Mouse (Mus musculus) limb, embryonic 12.5 days (tissue): ENCODE data around the gene Kmt2d. TPM values are rescaled to one million over a fixed set of nuclear protein-coding genes. Genes with fewer than 3 reads are reported as not detected.

Source experiments
- ATAC-seq: fragments of 200-750 bp; cut with Nextera tagmentation; 2 replicates; pipeline ENCODE4 v1.8.0; 2017; ENCODE audit warnings: low read depth, moderate TSS enrichment; ENCODE audit not compliant: insufficient number of reproducible peaks, insufficient read depth, low FRiP score, low TSS enrichment
- H3K27ac ChIP-seq: fragments of 300-500 bp; sonication (generic); 2 replicates; pipeline ENCODE4 v1.5.1; 2016; ENCODE audit warnings: mild to moderate bottlenecking, moderate library complexity
- H3K27me3 ChIP-seq: fragments of 300-500 bp; sonication (generic); 2 replicates; pipeline ENCODE4 v1.6.1; 2016; ENCODE audit warnings: mild to moderate bottlenecking, moderate library complexity
- H3K36me3 ChIP-seq: fragments of 300-500 bp; sonication (generic); 2 replicates; pipeline ENCODE4 v1.6.1; 2016; ENCODE audit warnings: mild to moderate bottlenecking, moderate library complexity
- H3K4me1 ChIP-seq: fragments of 300-500 bp; sonication (generic); replicated peaks from 2 replicates; pipeline ENCODE4 v1.6.1; 2016
- H3K4me2 ChIP-seq: fragments of 300-500 bp; sonication (generic); 2 replicates; pipeline ENCODE4 v1.6.1; 2016; ENCODE audit warnings: mild to moderate bottlenecking, moderate library complexity
- H3K4me3 ChIP-seq: fragments of 300-500 bp; sonication (generic); replicated peaks from 2 replicates; pipeline ENCODE4 v1.5.1; 2016; ENCODE audit warnings: mild to moderate bottlenecking
- H3K9ac ChIP-seq: fragments of 300-500 bp; sonication (generic); replicated peaks from 2 replicates; pipeline ENCODE4 v1.6.1; 2016; ENCODE audit warnings: mild to moderate bottlenecking, moderate library complexity
- H3K9me3 ChIP-seq: fragments of 300-500 bp; sonication (generic); 2 replicates; pipeline ENCODE4 v1.6.1; 2016; ENCODE audit warnings: mild to moderate bottlenecking, moderate library complexity
- WGBS: fragments of 180-500 bp; shearing (Covaris S2); methylation state at CpG from one replicate; pipeline ENCODE4 v1.1.7; 2016; 5-methylcytosine and 5-hydroxymethylcytosine counted together
- polyA plus RNA-seq: library from polyadenylated mRNA; unstranded; fragments of >200 nt; fragmentation: Nextera tagmentation; extraction: Ambion mirVana; gene quantifications from 2 replicates; pipeline ENCODE4 v1.2.1, GENCODE M21; 2016

The Kmt2d gene
- polyA plus RNA-seq, 1 experiment from 2014 or later: 14.4 TPM

DNA sequence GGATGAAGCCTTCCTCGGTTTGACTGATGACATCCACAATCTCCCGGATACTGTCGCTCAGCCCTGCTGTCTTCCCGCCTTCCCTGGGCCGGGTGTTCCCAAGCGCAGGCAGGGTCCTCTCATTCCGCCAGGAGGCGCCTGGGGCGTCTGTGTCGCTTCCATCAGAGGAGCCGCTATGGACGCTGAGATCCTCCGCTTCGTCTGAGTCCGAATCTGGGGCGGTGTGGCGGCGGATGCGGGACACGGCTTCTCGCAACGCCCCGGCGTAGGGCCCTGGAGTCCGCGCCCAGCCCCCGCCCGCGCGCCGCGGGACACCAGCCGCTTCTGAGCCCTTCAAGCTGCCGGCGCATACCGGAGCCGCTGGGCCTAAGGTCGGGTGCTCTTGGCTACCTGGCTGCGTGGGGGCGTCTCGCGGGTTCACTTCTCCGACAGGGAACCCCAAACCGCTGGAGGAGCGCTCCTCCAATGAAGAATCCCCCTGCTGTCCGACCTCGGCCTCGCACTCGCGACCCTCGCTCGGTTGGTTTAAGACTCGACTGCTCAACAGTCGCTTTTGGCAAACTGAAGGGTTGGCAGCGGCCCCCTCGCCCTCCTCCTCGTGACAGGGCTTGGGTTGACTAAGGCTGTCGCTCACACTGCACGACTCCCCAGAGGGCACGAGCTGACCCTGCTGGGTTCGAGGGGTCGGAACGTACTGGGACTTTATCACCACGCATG lies 65.5 kb downstream of the Kmt2d start:
- Histone ChIP-seq H3K27ac (no peak overlapping the region), H3K36me3 (no peaks in the 10 kb centered on the region), H3K4me3 (peak overlapping the region; percentile 48), H3K9ac (peak overlapping the region; percentile 61), H3K27me3 (peaks cover 100% of the 10 kb centered on the region), H3K4me2 (peak overlapping the region; percentile 80), H3K4me1 (peaks cover 44% of the 10 kb centered on the region), H3K9me3 (no peaks in the 10 kb centered on the region)
- ATAC-seq: no peak
- 1% methylated on average over 64 of the region's 64 CpGs for WGBS

DNA sequence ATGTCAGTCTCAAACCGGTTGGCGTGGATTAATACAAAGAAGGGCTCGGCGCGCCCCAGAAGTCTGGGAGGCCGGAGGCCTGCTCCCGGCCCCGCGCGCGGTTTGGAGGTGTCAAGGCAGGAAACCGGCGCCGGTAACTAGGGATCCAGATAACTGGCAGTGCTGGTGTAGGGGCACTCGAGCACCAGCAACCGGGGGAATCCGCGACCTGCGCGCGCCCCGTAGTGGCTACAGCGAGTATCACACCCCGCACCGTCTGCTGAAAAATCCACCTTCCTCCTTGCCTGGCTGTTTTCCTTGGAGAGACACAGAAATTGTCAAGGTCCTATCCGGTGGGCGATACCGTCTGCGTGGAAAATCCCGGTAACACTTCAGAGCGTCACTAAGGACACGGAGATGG lies 67.0 kb downstream of the Kmt2d start:
- no peak overlapping the region for H3K27ac ChIP-seq
- H3K4me3 ChIP-seq: 0 out of 2 replicates have a peak overlapping the region, but pooled peaks have one; percentile 12
- H3K9ac ChIP-seq: no peak overlapping the region; the same call in 1 of the 2 replicates
- no peak for ATAC-seq
- H3K9me3 ChIP-seq: no peaks in the 10 kb centered on the region
- H3K36me3 ChIP-seq: no peaks in the 10 kb centered on the region
- peaks cover 100% of the 10 kb centered on the region for H3K27me3 ChIP-seq
- H3K4me1 ChIP-seq: peaks cover 44% of the 10 kb centered on the region
- H3K4me2 ChIP-seq: peak overlapping the region; percentile 38
- WGBS: under 1% methylated on average over 32 of the region's 32 CpGs

DNA sequence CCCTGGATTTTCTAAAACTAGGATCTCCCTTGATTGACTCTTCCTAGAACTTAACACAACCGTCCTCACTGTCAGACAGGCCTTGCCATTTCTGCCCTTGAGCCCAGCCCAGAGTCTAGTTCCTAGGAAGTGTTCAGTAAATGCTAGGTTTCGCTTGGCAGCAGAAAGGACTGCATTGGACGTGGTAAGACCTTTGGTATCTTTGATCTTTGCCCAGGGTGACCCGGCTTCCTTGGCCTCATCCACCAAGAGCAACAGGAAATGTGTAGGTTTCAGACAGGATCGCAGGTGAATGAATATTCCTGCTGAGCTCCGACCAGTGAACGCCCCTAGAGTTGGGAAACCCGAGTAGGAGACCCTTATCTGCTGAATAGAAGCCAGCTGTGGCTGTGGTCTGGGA lies 68.1 kb downstream of the Kmt2d start:
- ATAC-seq: no peak
- H3K4me3 ChIP-seq: no peak overlapping the region
- no peak overlapping the region for H3K9ac ChIP-seq
- peaks cover 39% of the 10 kb centered on the region for H3K4me1 ChIP-seq
- 3% methylated on average over 8 of the region's 8 CpGs for WGBS
- no peaks in the 10 kb centered on the region for H3K9me3 ChIP-seq
- H3K27ac ChIP-seq: no peak overlapping the region
- H3K36me3 ChIP-seq: no peaks in the 10 kb centered on the region
- H3K4me2 ChIP-seq: no peak overlapping the region
- peaks cover 100% of the 10 kb centered on the region for H3K27me3 ChIP-seq

DNA sequence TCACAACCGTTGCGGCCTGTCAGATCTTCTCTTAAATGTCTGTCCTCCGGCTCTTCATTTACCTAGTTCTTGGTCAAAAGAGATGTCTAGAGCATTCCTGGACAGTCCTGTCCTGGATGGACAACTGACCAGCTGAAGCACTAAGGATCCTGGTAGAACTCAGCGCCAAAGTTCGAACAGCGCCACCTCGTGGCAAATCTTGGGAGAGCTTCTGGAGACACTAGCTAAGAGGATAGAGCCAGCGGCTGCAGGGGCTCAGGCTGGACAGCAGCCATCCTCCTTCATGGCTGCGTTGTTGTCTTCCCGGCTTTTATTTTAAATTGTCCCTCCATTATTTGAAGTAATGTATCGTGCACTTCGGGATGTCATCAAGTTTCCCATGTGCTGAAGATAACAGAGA lies 71.6 kb downstream of the Kmt2d start:
- H3K27me3 ChIP-seq: peaks cover 100% of the 10 kb centered on the region
- H3K36me3 ChIP-seq: no peaks in the 10 kb centered on the region
- ATAC-seq: no peak
- H3K9me3 ChIP-seq: no peaks in the 10 kb centered on the region
- H3K9ac ChIP-seq: no peak overlapping the region
- 14% methylated on average over 12 of the region's 12 CpGs for WGBS
- peaks cover 18% of the 10 kb centered on the region for H3K4me1 ChIP-seq
- H3K27ac ChIP-seq: no peak overlapping the region
- no peak overlapping the region for H3K4me3 ChIP-seq
- H3K4me2 ChIP-seq: no peak overlapping the region

DNA sequence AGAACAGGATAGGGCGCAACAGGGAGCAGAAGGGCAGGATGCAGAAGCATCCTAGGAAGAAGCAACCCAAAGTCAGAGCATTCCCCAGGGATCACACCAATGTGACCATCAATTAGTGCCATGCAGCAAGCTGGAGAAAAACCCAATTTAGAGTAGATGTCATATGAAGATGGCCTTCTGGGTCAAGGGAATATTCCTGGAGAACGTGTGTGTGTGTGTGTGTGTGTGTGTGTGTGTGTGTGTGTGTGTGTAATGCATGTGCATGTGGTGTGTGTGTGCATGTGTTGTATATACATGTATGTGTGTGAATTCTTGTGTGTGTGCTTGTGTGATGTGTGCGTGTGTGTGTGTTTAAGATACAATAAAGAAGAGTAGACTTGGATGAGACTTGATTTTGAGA lies 72.1 kb downstream of the Kmt2d start:
- Histone ChIP-seq H3K4me3 (no peak overlapping the region), H3K36me3 (no peaks in the 10 kb centered on the region), H3K9me3 (no peaks in the 10 kb centered on the region), H3K4me1 (peaks cover 17% of the 10 kb centered on the region), H3K27ac (no peak overlapping the region), H3K9ac (no peak overlapping the region), H3K4me2 (no peak overlapping the region), H3K27me3 (peaks cover 100% of the 10 kb centered on the region)
- ATAC-seq: no peak
- 44% methylated on average over 3 of the region's 3 CpGs for WGBS

DNA sequence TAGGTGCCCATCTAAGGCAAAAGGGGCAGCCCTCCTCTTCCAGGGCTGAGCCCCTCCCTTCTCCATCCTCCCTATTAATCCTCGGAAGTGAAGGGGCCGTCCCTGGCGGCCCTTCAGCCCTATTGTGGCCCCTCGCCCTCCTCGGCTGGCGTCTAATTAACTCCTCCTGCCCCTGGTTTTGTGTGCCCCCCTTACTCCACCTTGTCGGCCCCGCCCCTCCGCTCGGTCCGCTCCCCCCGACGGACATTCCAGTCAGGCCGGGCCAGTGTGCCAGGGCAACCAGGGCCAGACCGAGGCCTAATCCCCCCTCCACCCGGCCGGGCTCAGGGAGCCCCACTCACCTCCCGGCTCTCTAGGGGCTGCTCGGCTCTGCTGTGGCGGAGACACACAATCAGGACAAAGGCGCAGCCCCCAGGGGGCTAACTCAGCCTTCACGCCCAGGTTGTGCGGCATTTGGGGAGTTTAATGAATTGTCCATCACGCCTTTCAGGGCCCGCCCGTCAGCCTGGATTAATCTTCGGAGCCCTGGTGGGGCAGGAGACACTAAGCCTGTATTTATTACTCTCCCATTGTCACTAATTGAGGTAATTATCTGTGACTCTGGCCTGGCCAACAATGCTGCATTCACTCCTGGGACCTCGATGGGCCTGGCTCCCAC lies 73.0 kb downstream of the Kmt2d start:
- no peak for ATAC-seq
- peak overlapping the region; percentile 21 for H3K4me3 ChIP-seq
- no peaks in the 10 kb centered on the region for H3K36me3 ChIP-seq
- H3K27ac ChIP-seq: no peak overlapping the region
- peak overlapping the region; percentile 26; the same call in 1 of the 2 replicates for H3K4me2 ChIP-seq
- 3% methylated on average over 28 of the region's 28 CpGs for WGBS
- peaks cover 16% of the 10 kb centered on the region for H3K4me1 ChIP-seq
- peaks cover 100% of the 10 kb centered on the region for H3K27me3 ChIP-seq
- 0 out of 2 replicates have a peak overlapping the region, but pooled peaks have one; percentile 37 for H3K9ac ChIP-seq
- no peaks in the 10 kb centered on the region for H3K9me3 ChIP-seq

DNA sequence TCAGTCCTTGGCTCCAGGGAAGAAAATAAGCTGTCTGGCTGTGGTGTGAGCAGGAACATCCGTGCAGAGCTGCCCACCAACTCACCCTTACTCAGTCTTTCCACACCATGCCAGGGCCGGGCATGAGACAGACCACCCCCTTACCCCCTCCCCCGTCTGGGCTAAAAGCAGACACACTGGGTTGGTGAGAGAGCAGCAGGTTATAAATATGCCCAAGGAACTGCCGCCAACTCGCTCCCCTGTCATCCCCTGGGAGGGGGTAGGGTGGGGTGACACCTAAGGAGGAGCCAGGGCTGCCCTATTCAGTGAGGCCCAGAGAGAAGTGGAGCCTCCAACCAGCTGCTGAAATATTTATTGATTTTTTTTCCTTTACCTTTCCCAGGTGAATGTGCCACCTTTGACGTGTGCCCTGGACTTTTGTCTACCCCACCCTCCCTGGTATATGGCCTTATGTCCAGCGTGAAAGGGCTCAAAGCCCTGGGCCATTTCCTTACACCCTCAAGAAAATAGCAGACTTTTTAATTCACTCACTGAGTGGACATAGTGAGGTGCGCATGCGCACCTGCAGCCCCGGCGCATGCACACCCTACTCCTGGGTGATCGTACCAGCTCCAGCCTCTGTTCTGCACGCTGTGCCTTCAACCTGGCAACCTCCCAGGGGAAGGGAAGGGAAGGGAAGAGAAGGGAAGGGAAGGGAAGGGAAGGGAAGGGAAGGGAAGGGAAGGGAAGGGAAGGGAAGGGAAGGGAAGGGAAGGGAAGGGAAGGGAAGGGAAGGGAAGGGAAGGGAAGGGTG lies 74.0 kb downstream of the Kmt2d start:
- H3K9me3 ChIP-seq: no peaks in the 10 kb centered on the region
- no peak overlapping the region for H3K9ac ChIP-seq
- no peak overlapping the region for H3K4me2 ChIP-seq
- peaks cover 100% of the 10 kb centered on the region for H3K27me3 ChIP-seq
- no peak overlapping the region for H3K4me3 ChIP-seq
- ATAC-seq: no peak
- peaks cover 25% of the 10 kb centered on the region for H3K4me1 ChIP-seq
- 6% methylated on average over 13 of the region's 13 CpGs for WGBS
- no peak overlapping the region for H3K27ac ChIP-seq
- H3K36me3 ChIP-seq: no peaks in the 10 kb centered on the region

DNA sequence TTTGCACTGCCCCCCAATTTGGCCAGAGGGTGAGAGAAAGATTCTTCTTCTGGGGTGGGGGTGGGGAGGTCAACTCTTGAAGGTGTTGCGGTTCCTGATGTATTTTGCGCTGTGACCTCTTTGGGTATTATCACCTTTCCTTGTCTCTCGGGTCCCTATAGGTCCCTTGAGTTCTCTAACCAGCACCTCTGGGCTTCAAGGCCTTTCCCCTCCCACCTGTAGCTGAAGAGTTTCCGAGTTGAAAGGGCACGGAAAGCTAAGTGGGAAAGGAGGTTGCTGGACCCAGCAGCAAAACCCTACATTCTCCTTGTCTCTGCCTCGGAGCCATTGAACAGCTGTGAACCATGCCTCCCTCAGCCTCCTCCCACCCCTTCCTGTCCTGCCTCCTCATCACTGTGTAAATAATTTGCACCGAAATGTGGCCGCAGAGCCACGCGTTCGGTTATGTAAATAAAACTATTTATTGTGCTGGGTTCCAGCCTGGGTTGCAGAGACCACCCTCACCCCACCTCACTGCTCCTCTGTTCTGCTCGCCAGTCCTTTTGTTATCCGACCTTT lies 77.8 kb downstream of the Kmt2d start:
- no peak for ATAC-seq
- Histone ChIP-seq H3K4me1 (peaks cover 41% of the 10 kb centered on the region), H3K36me3 (no peaks in the 10 kb centered on the region), H3K9ac (no peak overlapping the region), H3K4me2 (peak overlapping the region; percentile 44), H3K27me3 (peaks cover 100% of the 10 kb centered on the region), H3K9me3 (no peaks in the 10 kb centered on the region), H3K4me3 (peak overlapping the region; percentile 34; the same call in 1 of the 2 replicates), H3K27ac (no peak overlapping the region)
- WGBS: 2% methylated on average over 13 of the region's 13 CpGs

DNA sequence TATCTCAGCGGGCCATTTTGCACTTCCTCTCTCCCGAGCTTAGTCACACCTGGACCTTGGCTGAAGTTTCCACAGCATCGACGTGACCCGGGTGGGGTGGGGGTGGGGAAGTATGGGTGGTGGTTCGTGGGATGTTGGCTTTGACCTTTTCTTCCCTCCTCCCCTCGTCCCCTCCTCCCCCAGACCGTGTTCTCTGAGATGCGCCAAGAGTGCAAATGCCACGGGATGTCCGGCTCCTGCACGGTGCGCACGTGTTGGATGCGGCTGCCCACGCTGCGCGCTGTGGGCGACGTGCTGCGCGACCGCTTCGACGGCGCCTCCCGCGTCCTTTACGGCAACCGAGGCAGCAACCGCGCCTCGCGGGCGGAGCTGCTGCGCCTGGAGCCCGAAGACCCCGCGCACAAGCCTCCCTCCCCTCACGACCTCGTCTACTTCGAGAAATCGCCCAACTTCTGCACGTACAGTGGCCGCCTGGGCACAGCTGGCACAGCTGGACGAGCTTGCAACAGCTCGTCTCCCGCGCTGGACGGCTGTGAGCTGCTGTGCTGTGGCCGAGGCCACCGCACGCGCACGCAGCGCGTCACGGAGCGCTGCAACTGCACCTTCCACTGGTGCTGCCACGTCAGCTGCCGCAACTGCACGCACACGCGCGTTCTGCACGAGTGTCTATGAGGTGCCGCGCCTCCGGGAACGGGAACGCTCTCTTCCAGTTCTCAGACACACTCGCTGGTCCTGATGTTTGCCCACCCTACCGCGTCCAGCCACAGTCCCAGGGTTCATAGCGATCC lies 78.6 kb downstream of the Kmt2d start:
- H3K9ac ChIP-seq: no peak overlapping the region
- ATAC-seq: no peak
- peaks cover 100% of the 10 kb centered on the region for H3K27me3 ChIP-seq
- no peaks in the 10 kb centered on the region for H3K9me3 ChIP-seq
- peaks cover 34% of the 10 kb centered on the region for H3K4me1 ChIP-seq
- H3K27ac ChIP-seq: no peak overlapping the region
- 3% methylated on average over 74 of the region's 75 CpGs for WGBS
- peak overlapping the region; percentile 44 for H3K4me2 ChIP-seq
- peak overlapping the region; percentile 34 for H3K4me3 ChIP-seq
- no peaks in the 10 kb centered on the region for H3K36me3 ChIP-seq

DNA sequence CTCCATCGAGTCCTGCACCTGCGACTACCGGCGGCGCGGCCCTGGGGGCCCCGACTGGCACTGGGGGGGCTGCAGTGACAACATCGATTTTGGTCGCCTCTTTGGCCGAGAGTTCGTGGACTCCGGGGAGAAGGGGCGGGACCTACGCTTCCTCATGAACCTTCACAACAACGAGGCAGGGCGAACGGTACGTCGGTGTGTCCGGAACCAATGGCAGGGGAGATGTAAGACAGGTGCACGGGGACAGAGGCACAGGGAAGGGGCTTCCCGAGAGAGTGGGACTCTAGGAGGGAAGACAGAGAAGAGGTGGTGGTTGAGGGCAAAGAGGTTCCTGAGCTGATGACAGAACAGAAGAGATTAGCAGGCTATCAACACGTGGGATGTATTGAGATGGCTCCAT lies 79.2 kb downstream of the Kmt2d start:
- Histone ChIP-seq H3K9ac (no peak overlapping the region), H3K27me3 (peaks cover 99% of the 10 kb centered on the region), H3K4me1 (peaks cover 30% of the 10 kb centered on the region), H3K4me3 (peak overlapping the region; percentile 11), H3K27ac (no peak overlapping the region), H3K9me3 (no peaks in the 10 kb centered on the region), H3K36me3 (no peaks in the 10 kb centered on the region), H3K4me2 (no peak overlapping the region)
- ATAC-seq: no peak
- 2% methylated on average over 23 of the region's 23 CpGs for WGBS
